Mouse (Mus musculus) liver, adult 2 months (tissue): ENCODE measurements at regions not wholly inside any gene's neighbourhood (a gene's known extent, or its start where the extent isn't known, plus 50 kb on each side); places are given as distances from the start of the nearest gene placed in this dataset.

Experiments
- CTCF ChIP-seq: fragments of 200-500 bp; IDR thresholded peaks from 2 replicates; pipeline ENCODE4 v1.5.1; 2011; ENCODE audit warnings: low read depth, low read length, control low read depth
- POLR2A ChIP-seq: fragments of 200-500 bp; IDR thresholded peaks from 2 replicates; pipeline ENCODE4 v1.6.1; 2011; ENCODE audit warnings: low read length, control low read depth; ENCODE audit not compliant: insufficient read depth; ENCODE audit errors: extremely low read depth

GRCm38 (mm10) chr2:74122937-74123336 is 211.8 kb upstream of the Atp5g3 start:
- TF ChIP-seq POLR2A (no peak), CTCF (no peak)
